Mouse (Mus musculus) cortical plate, adult 2 months (tissue): Measurements from ENCODE around the gene Dscaml1.

ENCODE experiments used
- CTCF ChIP-seq: fragments of 200-500 bp; IDR thresholded peaks from 2 replicates; pipeline ENCODE4 v1.5.1; 2011; ENCODE audit warnings: mild to moderate bottlenecking, control low read depth, low read length; ENCODE audit not compliant: insufficient read depth; ENCODE audit errors: extremely low read depth
- POLR2A ChIP-seq: fragments of 200-500 bp; IDR thresholded peaks from 2 replicates; pipeline ENCODE4 v1.6.1; 2011; ENCODE audit warnings: mild to moderate bottlenecking, low read length, control low read depth; ENCODE audit not compliant: insufficient read depth; ENCODE audit errors: extremely low read depth

- no peak for TF ChIP-seq CTCF
- TF ChIP-seq POLR2A: no peak
These were observed 16.2 kb upstream of the Dscaml1 start for GRCm38 (mm10) chr9:45410193-45410592.
